Comparison of ENCODE assay signal across 10 mouse cellular contexts in the genomic region with DNA sequence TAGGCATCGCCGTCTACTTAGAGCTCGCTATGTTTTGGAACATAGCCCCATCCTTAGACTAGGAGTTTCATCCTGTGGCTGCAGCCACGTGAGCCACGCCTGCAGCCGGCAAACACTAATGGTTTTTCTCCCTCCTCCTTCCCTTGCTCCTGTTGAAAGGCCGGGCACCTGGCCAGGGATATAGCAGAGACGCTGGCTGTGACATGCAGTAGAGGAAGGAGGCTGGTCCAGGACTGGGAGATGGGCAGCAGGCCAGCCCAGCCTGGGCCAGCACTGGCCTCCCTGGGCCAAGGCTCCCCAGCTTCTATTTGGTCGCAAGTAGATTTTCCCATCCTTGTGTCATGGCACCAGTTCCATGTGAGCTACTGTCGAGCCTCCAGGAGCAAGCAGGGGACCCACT. TPM values are rescaled to one million over a fixed set of nuclear protein-coding genes. Genes with fewer than 3 reads are reported as not detected.
DNase-seq lines count a peak whose midpoint lies in the region; ATAC-seq and TF ChIP-seq lines count a peak whose summit lies in the region.
"Had no signal": no experiment of that assay in that cellular context is flagged by ENCODE, and none has a peak within 500 bp of the region (broad histone marks: within the 10 kb centered on the region; RNA-seq: fewer than 3 reads in every experiment).

No protein-coding gene starts in this region.

- peak; percentile 75 for DNase-seq in adrenal gland, postnatal 10 days
- no peak for DNase-seq in adrenal gland, postnatal 4 days (ENCODE audit: low spot score in 2 of 2)
- peak; percentile 61 for DNase-seq in testis, postnatal 10 days (ENCODE audit: low spot score)
- DNase-seq in testis, postnatal 14 days (ENCODE audit: low spot score): no peak
- peak; percentile 88 for DNase-seq in heart, postnatal 0 days (ENCODE audit: low spot score)
- peak; percentile 61 for DNase-seq in stomach, postnatal 0 days (ENCODE audit: low spot score)
- no peak for DNase-seq in yolk sac, embryonic 10.5 days (ENCODE audit: low spot score)
- no peak for DNase-seq in left cerebral cortex, postnatal 14 days (ENCODE audit: low spot score in 2 of 2)

- no peak overlapping the region for H3K27ac ChIP-seq in heart, postnatal 0 days (ENCODE audit: low read depth)
- peak overlapping the region; percentile 61; the same call in 1 of the 2 replicates for H3K27ac ChIP-seq in stomach, postnatal 0 days (replicated peaks)
- H3K27ac ChIP-seq: kidney, postnatal 0 days had no signal

- H3K36me3 ChIP-seq in heart, postnatal 0 days (replicated peaks; ENCODE audit: control insufficient read depth, insufficient read depth, low read length): no peaks in the 10 kb centered on the region
- no peaks in the 10 kb centered on the region for H3K36me3 ChIP-seq in stomach, postnatal 0 days (ENCODE audit: control insufficient read depth, insufficient read depth, low read length)

- intact Hi-C loops in left cerebral cortex, postnatal 14 days (cut with DNase I): no loop called here

- H3K27me3 ChIP-seq in heart, postnatal 0 days (ENCODE audit: control insufficient read depth, insufficient read depth, low read length): peaks cover 78% of the 10 kb centered on the region
- no peaks in the 10 kb centered on the region for H3K27me3 ChIP-seq in stomach, postnatal 0 days (ENCODE audit: control insufficient read depth, insufficient read depth, low read length)

- no peak overlapping the region for H3K9ac ChIP-seq in heart, postnatal 0 days (replicated peaks; ENCODE audit: low read depth, low read length)
- H3K9ac ChIP-seq in stomach, postnatal 0 days (ENCODE audit: low read length): no peak overlapping the region

- no peak for TF ChIP-seq EP300 in heart, postnatal 0 days (IDR thresholded peaks at IDR 0.05; ENCODE audit: low read depth)
- TF ChIP-seq EP300 in stomach, postnatal 0 days (optimal IDR thresholded peaks at IDR 0.05): no peak

- H3K4me2 ChIP-seq in heart, postnatal 0 days (ENCODE audit: low read depth, low read length): peak overlapping the region; percentile 23; the same call in 1 of the 2 replicates
- H3K4me2 ChIP-seq in stomach, postnatal 0 days (replicated peaks; ENCODE audit: low read depth): no peak overlapping the region

- 0 out of 2 replicates have a peak, but pooled peaks cover 10% of the 10 kb centered on the region for H3K4me1 ChIP-seq in heart, postnatal 0 days (ENCODE audit: control insufficient read depth, insufficient read depth)
- H3K4me1 ChIP-seq in stomach, postnatal 0 days (replicated peaks; ENCODE audit: control insufficient read depth, insufficient read depth): no peaks in the 10 kb centered on the region

- 26% methylated on average over 10 of the region's 10 CpGs for WGBS in heart, postnatal 0 days
- WGBS in stomach, postnatal 0 days: 39% methylated on average over 10 of the region's 10 CpGs

- H3K4me3 ChIP-seq in heart, postnatal 0 days (ENCODE audit: low read depth, low read length): no peak overlapping the region
- H3K4me3 ChIP-seq in stomach, postnatal 0 days (ENCODE audit: low read depth, low read length): no peak overlapping the region

- H3K9me3 ChIP-seq in heart, postnatal 0 days (replicated peaks; ENCODE audit: control insufficient read depth, low read length): no peaks in the 10 kb centered on the region
- no peaks in the 10 kb centered on the region for H3K9me3 ChIP-seq in stomach, postnatal 0 days (ENCODE audit: control insufficient read depth, low read length)

- ATAC-seq in heart, postnatal 0 days (ENCODE audit: insufficient read depth, low read depth): peak; percentile 88
- ATAC-seq in stomach, postnatal 0 days (ENCODE audit: low FRiP score, low TSS enrichment): peak; percentile 68

- TF ChIP-seq CTCF in heart, postnatal 0 days (IDR thresholded peaks at IDR 0.05; ENCODE audit: low read depth): no peak
- no peak for TF ChIP-seq CTCF in stomach, postnatal 0 days (IDR thresholded peaks at IDR 0.05; ENCODE audit: low read depth)

RNA-seq across cellular contexts. Expression of a gene that starts 7.6 kb away (rescaled TPM):
- not detected for total RNA-seq in adrenal gland, postnatal 10 days (2021)
- total RNA-seq in adrenal gland, postnatal 4 days (2021): not detected
- not detected in 2 replicates for total RNA-seq in heart, postnatal 0 days (2014; rRNA removed; ENCODE audit: low replicate concordance)
- polyA plus RNA-seq in heart, postnatal 0 days (2015; fragmentation: Nextera tagmentation; extraction: Ambion mirVana): not detected in 2 replicates
- polyA plus RNA-seq in stomach, postnatal 0 days (2015; fragmentation: Nextera tagmentation; extraction: Ambion mirVana): 2.0 and 2.5 TPM in 2 replicates
- total RNA-seq in left cerebral cortex, postnatal 14 days (2021): not detected
- polyA plus RNA-seq: C2C12; kidney, postnatal 0 days had no signal

RNA-seq across cellular contexts. Expression of a gene that starts 23.8 kb away (rescaled TPM):
- 1 to 10 TPM; 1.7 to 3.5 TPM for total RNA-seq in adrenal gland, postnatal 10 days (2021)
- 1 to 10 TPM; 1.9 to 2.5 TPM for total RNA-seq in adrenal gland, postnatal 4 days (2021)
- 3.4 and 4.0 TPM in 2 replicates for total RNA-seq in heart, postnatal 0 days (2014; rRNA removed; ENCODE audit: low replicate concordance)
- polyA plus RNA-seq in heart, postnatal 0 days (2015; fragmentation: Nextera tagmentation; extraction: Ambion mirVana): 2.8 and 2.9 TPM in 2 replicates
- 2.3 and 2.8 TPM in 2 replicates for polyA plus RNA-seq in stomach, postnatal 0 days (2015; fragmentation: Nextera tagmentation; extraction: Ambion mirVana)
- 10 to 100 TPM; 17.1 to 19.9 TPM for total RNA-seq in left cerebral cortex, postnatal 14 days (2021)

RNA-seq across cellular contexts. Expression of a gene that starts 54.9 kb away (rescaled TPM):
- 100 to 1,000 TPM; 322 to 364 TPM for total RNA-seq in adrenal gland, postnatal 10 days (2021)
- total RNA-seq in adrenal gland, postnatal 4 days (2021): 100 to 1,000 TPM; 375 to 388 TPM
- total RNA-seq in heart, postnatal 0 days (2014; rRNA removed; ENCODE audit: low replicate concordance): 336 and 378 TPM in 2 replicates
- 533 and 540 TPM in 2 replicates for polyA plus RNA-seq in heart, postnatal 0 days (2015; fragmentation: Nextera tagmentation; extraction: Ambion mirVana)
- polyA plus RNA-seq in stomach, postnatal 0 days (2015; fragmentation: Nextera tagmentation; extraction: Ambion mirVana): 536 and 549 TPM in 2 replicates
- total RNA-seq in left cerebral cortex, postnatal 14 days (2021): 100 to 1,000 TPM; 417 to 455 TPM

Comparison
In these comparisons a context has a peak if more than half of its experiments do, and no peak if none do; other contexts are left out.
1. DNase-seq: peak in adrenal gland, postnatal 10 days (single experiment), testis, postnatal 10 days (single experiment), heart, postnatal 0 days (single experiment) and stomach, postnatal 0 days (single experiment); none in adrenal gland, postnatal 4 days (0 of 2), testis, postnatal 14 days (single experiment), yolk sac, embryonic 10.5 days (single experiment) and left cerebral cortex, postnatal 14 days (0 of 2).